Mouse (Mus musculus) liver, embryonic 14 days (tissue): ENCODE measurements around the gene Acot7. TPM values are rescaled to one million over a fixed set of nuclear protein-coding genes. Genes with fewer than 3 reads are reported as not detected.

Source experiments
- polyA plus RNA-seq: library from polyadenylated mRNA; depleted of rRNA; stranded (reverse); fragments of >200 nt; gene quantifications from 2 replicates; pipeline ENCODE4 v1.2.3, GENCODE M21; 2012; rRNA removed

The Acot7 gene
- polyA plus RNA-seq: 12.1 and 14.0 TPM in 2 replicates

DNA sequence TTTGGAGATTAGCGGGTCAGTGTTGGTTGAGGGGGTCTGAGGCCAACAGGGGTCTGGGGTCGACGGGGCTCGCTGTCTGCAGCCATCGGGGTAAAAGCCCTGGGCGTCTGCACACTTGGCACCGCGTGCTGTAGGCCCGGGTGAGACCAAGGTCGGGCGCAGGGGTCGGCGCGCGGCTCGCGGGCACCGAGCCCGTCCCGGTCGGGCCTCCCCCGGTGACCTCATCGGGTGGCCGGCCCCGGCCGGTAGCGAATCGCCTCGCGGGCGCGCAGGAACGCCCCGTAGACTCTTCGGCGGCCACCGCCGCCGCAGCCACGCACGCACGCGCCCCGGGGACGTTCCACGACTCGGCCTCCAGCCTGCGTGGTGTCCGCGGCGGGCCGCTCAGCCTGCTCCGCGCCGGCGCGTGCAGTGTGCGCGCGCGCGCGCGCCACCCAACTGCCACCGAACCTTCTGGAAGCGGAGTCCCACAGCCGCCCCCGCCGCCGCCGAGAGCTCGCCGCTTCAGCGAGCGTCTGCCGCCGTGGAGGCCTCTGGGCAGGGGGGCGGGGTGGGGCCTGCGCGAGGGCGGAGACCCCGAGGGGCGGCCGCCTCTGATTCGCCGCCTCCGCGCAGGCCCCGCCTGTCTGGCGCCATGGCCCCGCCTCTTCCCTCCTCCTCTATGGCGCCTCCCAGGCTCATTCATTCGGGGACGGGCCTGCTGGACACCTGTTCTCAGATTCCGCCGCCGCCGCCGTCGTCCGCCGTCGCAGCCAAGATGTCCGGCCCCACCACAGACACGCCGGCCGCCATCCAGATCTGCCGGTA lies at the start of gene Acot7:
Gene Acot7, plus strand, starts transcription at position 598 of the 807 bp plus-strand sequence.

DNA sequence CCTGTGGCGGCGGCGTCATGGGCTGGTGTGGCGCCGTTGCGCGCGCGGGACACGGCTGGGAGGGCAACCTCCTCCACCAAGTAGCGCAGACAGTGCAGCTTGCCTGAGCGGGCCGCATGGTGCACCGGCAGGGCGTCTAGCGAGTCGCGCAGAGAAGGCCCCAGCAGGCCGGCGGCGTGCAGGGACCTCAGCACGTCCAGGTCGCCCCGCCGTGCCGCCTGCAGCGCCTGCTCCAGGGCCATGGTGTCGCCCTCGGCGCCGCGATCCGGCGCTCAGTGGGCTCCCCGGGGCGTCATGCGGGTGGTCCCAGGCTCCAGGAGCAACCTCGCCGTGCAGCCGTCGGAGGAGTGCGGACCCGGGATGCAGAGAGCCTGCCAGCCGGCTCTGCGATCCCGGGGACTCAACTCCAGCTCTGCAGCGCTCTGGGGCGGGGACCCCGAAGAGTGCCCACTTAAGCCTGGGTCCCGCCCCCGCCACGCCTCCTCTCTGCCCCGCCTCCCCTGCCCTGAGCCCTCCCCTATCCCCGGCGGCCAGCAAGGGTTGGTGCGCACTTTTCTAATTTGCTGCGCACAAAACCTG lies 25.9 kb upstream of the Acot7 start, which contains the start of gene Espn:
Gene Espn, minus strand, starts transcription at position 406 of the 579 bp plus-strand sequence.

DNA sequence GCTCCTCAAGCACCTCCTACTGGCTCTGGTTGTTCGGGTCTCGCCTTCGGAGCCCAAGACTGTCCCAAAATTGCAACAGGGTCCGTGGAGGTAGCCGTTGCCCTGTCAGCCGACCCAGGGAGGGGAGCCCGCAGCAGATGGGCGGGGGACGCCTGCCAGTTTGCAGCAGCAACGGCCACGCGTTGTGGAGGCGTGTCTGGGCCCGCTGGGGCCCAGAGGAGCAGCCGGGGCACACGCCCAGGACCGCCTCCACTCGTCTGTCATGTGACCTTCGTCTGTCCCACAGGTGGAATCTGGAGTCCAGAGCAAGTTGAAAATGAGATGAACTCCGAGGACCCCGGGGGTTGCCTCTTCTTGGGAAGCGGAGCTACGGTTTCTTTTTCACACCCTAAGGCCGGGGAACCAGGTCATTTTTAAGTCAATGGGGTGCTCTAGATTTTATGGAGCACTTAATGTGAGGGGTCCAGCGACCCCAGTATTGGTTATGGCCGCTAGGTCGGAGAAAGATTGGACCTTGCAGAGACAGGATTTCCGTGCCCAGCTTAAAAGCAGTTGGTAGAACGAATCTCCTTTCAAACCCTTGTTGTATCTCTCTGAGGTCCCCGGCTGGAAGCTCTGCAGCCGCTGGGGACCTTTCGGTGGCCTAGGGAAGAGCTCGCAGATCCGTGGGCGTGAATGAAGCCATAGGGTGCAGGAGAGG lies 19.2 kb upstream of the Acot7 start, which contains the start of gene Hes2:
Gene Hes2, plus strand, starts transcription at position 283 of the 700 bp plus-strand sequence.

DNA sequence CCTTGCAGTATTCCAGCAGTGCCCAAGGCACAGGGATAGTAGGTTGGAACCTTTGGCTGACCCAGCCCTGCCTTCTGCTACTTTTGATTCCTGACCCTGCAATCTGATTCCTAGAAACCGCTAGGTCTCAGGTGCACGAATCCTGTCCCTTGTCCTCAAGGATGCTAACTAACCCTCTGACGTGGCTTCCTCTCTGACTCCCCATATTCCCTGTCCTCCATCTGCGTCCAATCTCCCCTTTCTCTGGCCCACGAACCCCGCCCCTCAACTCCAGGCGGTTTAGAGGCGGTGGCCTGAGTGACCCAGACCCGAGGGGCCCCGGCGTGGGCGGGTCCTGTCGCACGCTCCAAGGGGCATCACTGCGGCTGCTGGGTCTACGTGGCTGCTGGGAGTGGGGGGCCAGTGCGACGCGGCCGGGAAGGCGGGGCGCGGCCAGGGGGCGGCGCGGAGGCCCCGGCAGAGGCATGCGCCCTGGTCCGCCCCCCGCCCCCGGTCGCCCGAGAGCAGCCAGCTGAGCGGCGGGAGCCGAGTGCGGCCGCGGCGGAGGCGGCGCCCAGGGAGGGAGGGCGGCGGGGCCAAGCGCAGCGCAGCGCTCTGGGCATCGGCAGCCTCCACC lies 95.8 kb downstream of the Acot7 start, which contains the start of gene Gpr153:
Gene Gpr153, plus strand, starts transcription at position 612 of the 616 bp plus-strand sequence.

DNA sequence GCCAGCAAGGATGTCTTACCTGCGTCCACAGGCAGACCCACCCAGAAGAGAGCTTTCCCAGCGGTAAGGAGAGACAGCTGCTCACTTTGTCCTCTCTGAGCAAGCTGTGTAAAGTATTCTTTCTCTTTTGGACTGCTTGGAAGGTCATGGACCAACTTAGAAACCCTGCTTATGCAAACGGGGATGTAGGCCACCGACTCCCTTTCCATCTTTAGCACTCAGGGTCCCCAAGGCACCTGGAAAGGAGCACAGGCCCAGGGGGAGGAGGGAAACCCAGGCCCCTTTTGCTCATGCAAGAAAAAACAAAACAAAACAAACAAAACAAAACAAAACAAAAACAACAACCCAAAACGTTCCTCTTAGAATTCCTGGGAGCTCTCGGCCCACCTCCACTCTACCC lies 113.6 kb downstream of the Acot7 start, which contains the start of gene Hes3:
Gene Hes3, minus strand, starts transcription at position 101 of the 400 bp plus-strand sequence.

DNA sequence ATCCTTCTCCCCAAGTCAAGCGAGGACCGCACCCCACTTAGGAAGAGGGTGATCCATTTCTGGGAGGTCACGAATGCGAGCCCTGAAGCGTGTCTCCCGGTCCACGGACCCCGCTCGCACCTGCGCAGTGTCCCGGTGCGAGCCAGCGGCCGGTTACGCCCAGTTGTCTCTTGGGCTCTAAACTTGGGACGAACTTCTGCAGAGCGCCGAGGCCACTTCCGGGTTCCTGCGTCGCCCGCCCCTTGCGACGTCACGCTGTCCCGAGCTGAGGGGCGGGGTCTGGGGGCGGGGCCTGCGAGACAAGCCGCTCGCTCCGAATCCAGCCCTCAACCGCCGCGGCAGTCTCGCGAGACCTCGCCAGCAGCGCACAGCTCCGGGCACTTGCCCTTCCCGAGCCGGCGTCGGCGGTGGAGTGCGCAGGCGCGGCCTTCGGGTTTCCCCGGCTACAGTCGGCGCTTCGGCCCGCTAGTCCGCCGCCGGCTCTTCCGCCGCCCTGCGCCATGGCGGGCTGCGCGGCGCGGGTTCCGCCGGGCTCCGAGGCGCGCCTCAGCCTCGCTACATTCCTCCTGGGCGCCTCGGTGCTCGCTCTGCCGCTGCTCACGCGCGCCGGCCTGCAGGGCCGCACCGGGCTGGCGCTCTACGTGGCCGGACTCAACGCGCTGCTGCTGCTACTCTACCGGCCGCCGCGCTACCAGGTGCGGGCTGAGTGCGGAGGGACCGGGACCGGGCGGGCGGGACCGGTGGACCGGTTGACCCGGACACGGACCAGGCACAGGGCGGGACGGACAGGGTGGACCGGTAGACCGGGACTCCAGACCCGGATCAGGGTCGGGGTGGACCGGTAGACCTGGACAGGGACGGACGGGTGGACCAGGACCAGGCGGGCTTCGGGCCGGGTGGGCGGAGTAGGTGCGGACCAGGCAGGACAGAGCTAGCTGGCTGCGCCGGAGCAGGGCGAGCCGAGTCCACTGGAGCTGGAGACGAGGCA lies 119.2 kb downstream of the Acot7 start, which contains the start of gene Icmt:
Gene Icmt, plus strand, starts transcription at position 354 of the 988 bp plus-strand sequence.

DNA sequence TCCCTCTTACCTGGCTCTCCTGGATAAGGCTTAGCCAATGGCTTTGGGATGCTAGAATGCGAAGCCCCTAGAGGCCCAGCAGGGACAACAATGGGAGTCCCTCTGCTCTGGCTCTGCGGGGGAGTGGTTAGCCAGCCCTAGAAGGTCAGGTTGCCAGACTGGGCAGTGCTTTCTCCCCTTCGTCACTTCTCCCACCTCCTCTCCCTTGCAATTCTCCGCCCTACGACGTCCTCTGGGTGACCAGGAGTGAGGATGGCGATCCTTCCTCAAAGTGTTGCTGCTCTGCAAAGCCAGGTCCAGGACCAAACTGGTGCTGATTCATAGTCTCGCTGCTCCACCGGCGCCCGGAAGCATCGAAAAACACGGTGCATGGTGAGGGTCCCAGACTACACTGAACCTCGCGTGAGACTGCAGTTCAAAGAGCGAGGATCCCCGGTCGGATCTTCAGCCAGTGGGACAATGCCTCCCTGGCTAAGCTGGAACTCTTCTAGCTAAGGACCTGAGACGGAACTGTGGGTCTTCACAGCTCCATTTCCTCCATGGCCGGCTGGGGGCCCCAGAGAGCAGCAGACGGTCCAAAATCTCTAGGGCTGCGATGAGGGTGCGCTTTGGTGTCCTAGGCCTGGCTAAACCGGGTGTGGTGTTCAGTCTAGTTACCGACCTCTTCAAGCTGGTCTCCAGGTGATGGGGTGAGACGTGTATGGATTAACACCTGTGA lies 140.7 kb downstream of the Acot7 start, which contains the start of gene Rnf207:
Gene Rnf207, minus strand, starts transcription at position 477 of the 718 bp plus-strand sequence.

Other genes with a start within 250 kb of the Acot7 start
- gene Dnajc11, start 244.4 kb upstream of the Acot7 start, polyA plus RNA-seq: 29.1 and 35.9 TPM in 2 replicates
- 5.1 and 5.9 TPM in 2 replicates for gene Thap3, start 189.1 kb upstream of the Acot7 start, polyA plus RNA-seq
- 2.5 and 3.2 TPM in 2 replicates for gene Phf13, start 181.9 kb upstream of the Acot7 start, polyA plus RNA-seq
- 3.9 and 4.2 TPM in 2 replicates for gene Klhl21, start 169.3 kb upstream of the Acot7 start, polyA plus RNA-seq
- 11.0 and 12.9 TPM in 2 replicates for gene Zbtb48, start 150.5 kb upstream of the Acot7 start, polyA plus RNA-seq
- 0.02 and 0.05 TPM in 2 replicates for gene Tas1r1, start 139.6 kb upstream of the Acot7 start, polyA plus RNA-seq
- 9.2 and 9.9 TPM in 2 replicates for gene Nol9, start 138.8 kb upstream of the Acot7 start, polyA plus RNA-seq
- 3.9 and 4.7 TPM in 2 replicates for gene Plekhg5, start 105.6 kb upstream of the Acot7 start, polyA plus RNA-seq
- gene Tnfrsf25, start 62.2 kb upstream of the Acot7 start, polyA plus RNA-seq: 0.75 and 0.84 TPM in 2 replicates
- gene Espn, start 25.8 kb upstream of the Acot7 start, polyA plus RNA-seq: 1.3 and 1.4 TPM in 2 replicates
- gene Hes2, start 19.3 kb upstream of the Acot7 start, polyA plus RNA-seq: 0.01 and 0.10 TPM in 2 replicates
- gene Gpr153, start 96.1 kb downstream of the Acot7 start, polyA plus RNA-seq: 0.84 and 1.3 TPM in 2 replicates
- 0.01 TPM in 1 of 2 replicates, not detected in the other for gene Hes3, start 113.5 kb downstream of the Acot7 start, polyA plus RNA-seq
- 5.6 and 6.3 TPM in 2 replicates for gene Icmt, start 119.1 kb downstream of the Acot7 start, polyA plus RNA-seq
- 0.10 TPM in 2 replicates for gene Rnf207, start 140.9 kb downstream of the Acot7 start, polyA plus RNA-seq
- gene Rpl22, start 147.6 kb downstream of the Acot7 start, polyA plus RNA-seq: 539 and 591 TPM in 2 replicates
- 0.06 and 0.07 TPM in 2 replicates for gene Chd5, start 160.5 kb downstream of the Acot7 start, polyA plus RNA-seq